Mouse (Mus musculus) activated CD4-positive, CD25-positive, alpha-beta regulatory T cell, adult 4 months (primary cell): Measurements from ENCODE around the gene Tshz2. TPM values are rescaled to one million over a fixed set of nuclear protein-coding genes. Genes with fewer than 3 reads are reported as not detected.

ENCODE experiments used
- ATAC-seq: one replicate; pipeline ENCODE4 v1.8.0; 2017
- polyA plus RNA-seq, 2 experiments: library from polyadenylated mRNA; unstranded; fragments of 100-300 nt; shearing (Covaris generic); gene quantifications; one replicate each; pipeline ENCODE4 v1.2.1; 2017

Tshz2 gene
- polyA plus RNA-seq, 2 experiments from 2014 or later: 0.28 to 0.37 TPM

- no peak for ATAC-seq
Measured at GRCm38 (mm10) chr2:170120139-170121027, 487.6 kb downstream of the Tshz2 start.

Other genes starting within 250 kb of the Tshz2 start
- not detected for gene Gm11011, start 45.3 kb upstream of the Tshz2 start, polyA plus RNA-seq